Mouse (Mus musculus) heart, adult 11 months (tissue): ENCODE data around the gene Tex37.

ENCODE experiments used
- DNase-seq: peaks from one replicate; pipeline ENCODE4 v3.0.0; 2022

Tex37 gene

DNA sequence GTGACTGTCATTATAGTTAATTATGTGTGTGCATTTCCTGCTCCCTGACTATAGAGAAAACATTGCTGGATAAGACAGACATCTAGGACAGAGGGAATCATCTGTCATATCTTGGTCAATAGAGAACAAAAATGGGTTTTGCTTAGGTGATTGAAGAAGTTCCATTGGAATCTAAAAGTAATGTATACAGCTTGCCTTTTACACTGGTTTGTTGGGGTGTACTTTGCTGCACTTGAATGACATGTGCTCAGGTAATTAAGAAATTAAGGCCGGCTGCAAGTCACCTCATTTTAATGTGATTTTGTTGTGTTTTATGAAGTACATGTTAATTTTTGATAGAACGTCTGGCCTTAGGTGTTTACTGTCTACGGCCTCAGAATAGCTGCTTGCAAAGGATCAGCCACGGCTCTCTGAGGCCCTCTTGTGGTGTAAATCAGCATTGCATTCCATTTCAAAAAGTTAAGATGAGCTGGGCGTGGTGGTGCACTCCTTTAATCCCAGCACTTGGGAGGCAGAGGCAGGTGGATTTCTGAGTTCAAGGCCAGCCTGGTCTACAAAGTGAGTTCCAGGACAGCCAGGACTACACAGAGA is 37.9 kb downstream of the Tex37 start:
- peak; percentile 91 for DNase-seq

DNA sequence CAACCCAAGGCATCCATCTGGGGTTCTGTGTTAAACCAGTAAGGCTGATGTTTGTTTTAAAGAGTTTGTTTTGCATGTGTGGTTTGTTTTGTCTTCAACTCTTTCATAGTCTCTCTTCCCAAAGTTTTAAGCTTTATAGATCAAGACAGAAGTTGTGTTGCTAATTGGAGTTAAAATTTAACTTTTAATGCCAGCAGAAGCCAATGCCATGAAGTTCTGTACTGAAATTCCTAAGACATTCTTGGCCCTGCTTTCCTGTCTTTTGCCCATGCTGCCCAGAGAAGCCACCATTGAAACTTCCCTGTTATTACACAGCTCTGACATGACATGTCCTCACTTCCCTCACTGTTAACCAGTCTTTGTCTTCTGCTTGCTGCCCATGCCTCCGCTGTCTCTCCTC is 43.7 kb downstream of the Tex37 start:
- DNase-seq: no peak

DNA sequence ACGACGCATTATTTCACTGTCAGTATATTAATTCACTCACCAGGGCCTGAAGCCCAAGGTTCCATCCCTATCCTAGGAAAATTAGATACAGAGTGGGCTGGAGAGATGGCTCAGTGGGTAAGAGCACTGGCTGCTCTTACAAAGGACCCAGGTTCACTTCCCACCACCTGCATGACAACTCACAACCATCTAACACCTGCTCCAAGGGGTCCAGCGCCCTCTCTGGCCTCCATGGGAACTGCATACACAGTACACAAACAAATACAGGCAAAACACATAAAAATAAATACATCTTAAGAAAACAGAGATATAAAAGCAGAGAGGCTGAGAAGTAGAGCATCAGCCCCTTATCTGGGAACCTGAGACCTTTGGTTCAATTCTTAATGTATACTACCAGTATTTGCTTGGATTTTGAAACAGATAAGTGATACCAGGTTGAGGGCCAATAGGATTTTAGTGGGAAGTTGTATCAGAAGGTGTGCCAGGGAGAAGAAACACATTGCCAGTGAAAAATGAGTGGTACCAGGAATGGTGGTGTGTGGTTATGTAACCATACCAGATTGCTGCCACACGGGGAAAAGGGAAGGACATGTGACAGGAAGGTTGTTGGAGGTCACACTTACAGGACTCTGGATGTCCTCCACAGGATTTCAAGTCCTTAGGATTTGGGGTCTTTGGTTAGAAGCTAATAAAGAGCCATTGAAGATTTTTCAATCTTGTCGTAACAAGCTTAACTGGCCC is 44.5 kb downstream of the Tex37 start:
- peak; percentile 88 for DNase-seq

DNA sequence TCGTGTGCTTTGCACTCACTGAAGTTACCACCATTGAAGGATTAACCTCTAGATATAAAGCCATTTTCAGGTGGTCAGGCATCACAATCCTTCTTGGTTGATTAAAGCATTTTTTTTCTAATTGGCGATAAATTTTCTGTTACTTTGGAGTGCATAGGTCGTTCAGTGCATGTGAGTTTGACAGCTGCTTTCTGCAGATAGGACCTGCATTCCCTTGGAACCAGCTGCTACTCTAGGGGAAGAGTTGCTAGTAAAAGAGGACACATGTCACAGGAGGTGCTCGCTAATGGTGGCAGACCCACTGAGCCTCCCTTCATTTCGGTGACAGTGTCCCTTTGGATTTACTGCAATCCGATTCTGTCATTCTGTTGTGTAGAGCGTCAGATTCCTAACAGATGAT is 46.2 kb downstream of the Tex37 start:
- DNase-seq: no peak

DNA sequence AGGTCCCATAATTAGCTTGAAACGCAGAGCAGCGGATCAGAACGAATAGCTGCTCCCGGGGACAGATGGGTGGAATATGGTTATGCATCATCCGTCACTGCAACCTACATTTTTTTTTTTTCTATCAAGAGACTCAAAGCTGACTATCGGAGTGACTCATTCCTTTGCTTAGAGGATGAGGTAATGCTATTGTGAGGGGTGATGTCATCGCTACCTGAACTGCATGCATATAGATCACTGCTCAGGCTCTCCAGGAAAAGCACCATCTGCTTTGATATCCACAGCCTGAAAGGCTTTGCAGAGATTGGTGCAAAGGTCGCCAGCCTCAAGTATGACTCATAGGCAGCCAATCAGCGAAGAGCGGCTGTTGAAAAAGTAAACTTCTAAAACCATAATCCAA is 46.6 kb downstream of the Tex37 start:
- peak; percentile 94 for DNase-seq

DNA sequence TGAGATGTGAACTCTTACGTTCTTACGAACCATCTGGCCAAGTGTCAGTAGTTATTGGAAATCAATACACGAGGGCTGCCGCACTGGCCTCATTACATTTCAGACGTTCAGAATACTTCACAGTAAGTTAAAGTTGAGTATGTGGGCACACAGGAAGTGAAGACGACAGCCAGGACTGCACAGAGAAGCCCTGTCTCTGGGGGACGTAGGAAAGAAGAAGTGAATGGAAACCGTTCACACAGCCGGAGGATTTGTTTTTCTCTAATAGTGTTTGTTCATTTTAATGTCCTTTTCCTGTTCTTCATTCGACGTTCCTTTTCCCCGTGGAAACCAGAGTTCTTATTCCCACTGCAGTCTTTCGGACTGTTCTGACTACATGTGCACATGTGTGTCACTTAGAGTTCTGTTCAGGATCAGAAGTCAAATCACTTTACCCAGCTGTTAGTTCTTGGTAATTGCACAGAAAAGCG is 47.2 kb downstream of the Tex37 start:
- DNase-seq: no peak

DNA sequence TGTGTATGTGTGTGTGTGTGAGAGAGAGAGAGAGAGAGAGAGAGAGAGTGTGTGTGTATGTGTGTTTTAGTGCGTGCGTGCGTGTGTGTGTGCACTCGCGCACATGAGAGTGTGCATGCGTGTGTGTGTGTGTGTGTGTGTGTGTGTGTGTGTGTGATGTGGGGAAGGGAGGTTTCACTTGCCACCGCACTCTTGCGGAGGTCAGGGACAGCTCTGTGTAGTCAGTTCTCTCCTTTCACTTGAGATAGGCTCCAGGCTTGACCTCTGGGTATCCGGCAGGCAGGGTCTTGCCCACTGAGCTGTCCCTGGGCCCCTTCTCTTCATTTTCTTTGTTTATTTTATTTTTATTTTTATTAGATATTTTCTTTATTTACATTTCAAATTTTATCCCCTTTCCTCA is 51.4 kb downstream of the Tex37 start:
- no peak for DNase-seq

DNA sequence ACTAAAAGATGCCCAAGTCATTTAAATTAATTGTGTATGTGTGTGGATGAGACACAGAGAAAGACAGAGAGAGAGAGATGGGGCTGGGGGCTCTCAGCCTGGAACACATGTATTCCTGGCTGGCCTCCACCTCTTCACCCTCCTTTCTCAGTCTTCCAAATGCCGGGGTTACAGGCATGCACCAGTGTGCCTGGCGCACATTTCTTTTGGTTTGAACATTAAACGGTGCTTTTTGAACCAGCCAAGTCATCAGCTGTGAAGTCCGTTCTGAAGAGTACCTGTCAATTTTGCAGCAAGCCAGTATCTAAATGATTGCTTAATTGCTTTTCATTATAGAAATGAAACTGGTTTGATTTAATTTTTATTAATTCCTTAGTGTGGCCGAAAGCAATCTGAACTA is 52.0 kb downstream of the Tex37 start:
- no peak for DNase-seq

DNA sequence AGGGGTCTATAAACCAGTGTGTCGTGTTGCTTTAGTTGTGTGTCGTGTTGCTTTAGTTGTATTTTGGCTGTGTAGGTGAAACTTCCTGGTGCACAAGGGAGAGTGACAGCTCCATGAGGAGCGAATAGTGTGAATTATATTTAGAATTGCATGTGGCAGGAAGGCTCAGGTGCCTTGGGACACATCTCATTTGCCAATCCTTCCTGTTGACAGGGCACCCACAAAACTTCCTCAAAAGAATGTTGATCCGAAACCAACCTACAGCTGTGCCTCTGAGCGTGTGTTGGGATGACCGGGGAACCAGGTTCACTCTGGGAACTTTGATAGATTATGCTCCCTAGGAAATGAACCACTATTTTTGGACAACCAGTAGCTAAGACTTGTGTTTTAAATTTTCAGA is 54.4 kb downstream of the Tex37 start:
- DNase-seq: peak; percentile 91
